Mouse (Mus musculus) cerebellum, adult 2 months (tissue): Measurements from ENCODE around the gene Becn1.

Experiments used
- CTCF ChIP-seq: fragments of 200-500 bp; IDR thresholded peaks from 2 replicates; pipeline ENCODE4 v1.5.1; 2011; ENCODE audit warnings: low read depth, mild to moderate bottlenecking, control low read depth, low read length, moderate library complexity, borderline replicate concordance; ENCODE audit not compliant: insufficient read depth
- POLR2A ChIP-seq: fragments of 200-500 bp; IDR thresholded peaks from 2 replicates; pipeline ENCODE4 v1.6.1; 2011; ENCODE audit warnings: low read length, control low read depth, borderline replicate concordance; ENCODE audit not compliant: insufficient read depth

DNA sequence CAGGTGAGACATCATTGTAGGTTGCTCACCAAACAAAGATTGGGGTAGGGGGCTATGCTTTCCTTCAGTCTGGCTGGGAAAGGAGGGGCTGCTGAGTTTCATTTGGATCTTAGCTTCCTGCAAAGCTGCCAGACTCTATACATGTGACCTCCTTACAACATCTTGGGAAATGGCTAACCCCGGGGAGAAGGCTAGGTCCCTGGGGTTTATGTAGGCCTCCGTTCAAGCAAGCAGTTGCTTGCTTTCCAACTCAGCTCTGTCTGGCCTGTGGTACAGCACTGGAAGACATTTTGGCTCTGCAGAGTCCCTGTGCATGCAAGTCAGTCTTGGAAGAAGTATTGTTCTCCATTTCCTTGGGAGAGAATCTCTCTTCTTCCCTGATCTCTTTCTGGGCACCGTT, 30.5 kb upstream of the Becn1 start:
- TF ChIP-seq POLR2A (no peak), CTCF (no peak)
